Comparison of ENCODE assay signal across 9 mouse cellular contexts in genomic region chr14:48119012-48119647, GRCm38 (mm10). TPM values are rescaled to one million over a fixed set of nuclear protein-coding genes. Genes with fewer than 3 reads are reported as not detected.
DNase-seq lines count a peak whose midpoint lies in the region; ATAC-seq lines count a peak whose summit lies in the region.
"Had no signal": no experiment of that assay in that cellular context is flagged by ENCODE, and none has a peak within 500 bp of the region (broad histone marks: within the 10 kb centered on the region; RNA-seq: fewer than 3 reads in every experiment).

No protein-coding gene starts in this region.

- 28% methylated on average over 9 of the region's 9 CpGs for WGBS in liver, embryonic 11.5 days
- WGBS in embryonic facial prominence, embryonic 14.5 days = 5% methylated on average over 9 of the region's 9 CpGs
- 13% methylated on average over 9 of the region's 9 CpGs for WGBS in intestine, embryonic 14.5 days

- H3K36me3 ChIP-seq in liver, embryonic 11.5 days (ENCODE audit: control insufficient read depth, insufficient read depth, low read length) = no peaks in the 10 kb centered on the region
- no peaks in the 10 kb centered on the region for H3K36me3 ChIP-seq in embryonic facial prominence, embryonic 14.5 days (ENCODE audit: control insufficient read depth, insufficient read depth, low read length)
- H3K36me3 ChIP-seq in intestine, embryonic 14.5 days (ENCODE audit: control insufficient read depth, insufficient read depth, low read length) = no peaks in the 10 kb centered on the region

- H3K4me3 ChIP-seq in liver, embryonic 11.5 days (ENCODE audit: low read depth, low read length) = no peak overlapping the region
- H3K4me3 ChIP-seq in embryonic facial prominence, embryonic 14.5 days (ENCODE audit: low read depth, low read length) = peak overlapping the region; percentile 69; the same call in 1 of the 2 replicates
- H3K4me3 ChIP-seq in intestine, embryonic 14.5 days (ENCODE audit: low read depth, low read length) = peak overlapping the region; percentile 75; the same call in 1 of the 2 replicates

- no peak for ATAC-seq in liver, embryonic 11.5 days (replicated peaks; ENCODE audit: low FRiP score)
- ATAC-seq in embryonic facial prominence, embryonic 14.5 days (ENCODE audit: low read depth) = peak; percentile 23; the same call in 1 of the 2 replicates
- ATAC-seq in intestine, embryonic 14.5 days (replicated peaks; ENCODE audit: low FRiP score, low TSS enrichment, low read depth) = no peak

- peak overlapping the region; percentile 20; the same call in 1 of the 2 replicates for H3K4me2 ChIP-seq in liver, embryonic 11.5 days
- peak overlapping the region; percentile 84 for H3K4me2 ChIP-seq in embryonic facial prominence, embryonic 14.5 days (ENCODE audit: low read depth, low read length)
- peak overlapping the region; percentile 89 for H3K4me2 ChIP-seq in intestine, embryonic 14.5 days (ENCODE audit: low read length)

- no peak overlapping the region for H3K9ac ChIP-seq in liver, embryonic 11.5 days (ENCODE audit: low read depth, low read length)
- H3K9ac ChIP-seq in embryonic facial prominence, embryonic 14.5 days (ENCODE audit: low read depth, low read length) = no peak overlapping the region
- H3K9ac ChIP-seq in intestine, embryonic 14.5 days (ENCODE audit: low read length) = no peak overlapping the region

- no peak for DNase-seq in liver, embryonic 11.5 days (ENCODE audit: low spot score)
- no peak for DNase-seq in liver
- DNase-seq in embryonic facial prominence, embryonic 14.5 days (ENCODE audit: low spot score) = peak; percentile 56
- DNase-seq in intestine, embryonic 14.5 days (ENCODE audit: low spot score) = no peak
- peak; percentile 75 for DNase-seq in retina, embryonic 14.5 days (ENCODE audit: low spot score)
- no peak for DNase-seq in thymus, postnatal 14 days
- DNase-seq in left cerebral cortex, adult 11 months (ENCODE audit: low spot score) = no peak
- DNase-seq in lung, postnatal 10 days = no peak
- DNase-seq: thymus, postnatal 25 days had no signal

- H3K4me1 ChIP-seq in liver, embryonic 11.5 days (replicated peaks; ENCODE audit: control insufficient read depth, insufficient read depth, low read length) = no peaks in the 10 kb centered on the region
- peaks cover 18% of the 10 kb centered on the region for H3K4me1 ChIP-seq in embryonic facial prominence, embryonic 14.5 days (ENCODE audit: control insufficient read depth, insufficient read depth, low read length)
- peaks cover 26% of the 10 kb centered on the region for H3K4me1 ChIP-seq in intestine, embryonic 14.5 days (replicated peaks; ENCODE audit: control insufficient read depth, insufficient read depth, low read length)

- peaks cover 22% of the 10 kb centered on the region for H3K27me3 ChIP-seq in liver, embryonic 11.5 days (replicated peaks; ENCODE audit: control insufficient read depth, insufficient read depth, low read length)
- H3K27me3 ChIP-seq in embryonic facial prominence, embryonic 14.5 days (replicated peaks; ENCODE audit: control insufficient read depth, insufficient read depth, low read length) = no peaks in the 10 kb centered on the region; the same call in 1 of the 2 replicates
- no peaks in the 10 kb centered on the region for H3K27me3 ChIP-seq in intestine, embryonic 14.5 days (replicated peaks; ENCODE audit: control insufficient read depth, insufficient read depth, low read length)

- no peaks in the 10 kb centered on the region for H3K9me3 ChIP-seq in liver, embryonic 11.5 days (ENCODE audit: control insufficient read depth, low read length)
- no peaks in the 10 kb centered on the region for H3K9me3 ChIP-seq in embryonic facial prominence, embryonic 14.5 days (ENCODE audit: control insufficient read depth, low read length)
- H3K9me3 ChIP-seq in intestine, embryonic 14.5 days (ENCODE audit: control insufficient read depth, low read length) = no peaks in the 10 kb centered on the region

- no peak overlapping the region for H3K27ac ChIP-seq in liver, embryonic 11.5 days (ENCODE audit: low read depth, low read length)
- H3K27ac ChIP-seq in embryonic facial prominence, embryonic 14.5 days (replicated peaks; ENCODE audit: low read depth, low read length) = no peak overlapping the region
- H3K27ac ChIP-seq in intestine, embryonic 14.5 days (ENCODE audit: low read depth) = no peak overlapping the region

RNA-seq across cellular contexts. Expression of gene Peli2, which starts 1.5 kb away (rescaled TPM):
- 3.1 TPM in 2 replicates for polyA plus RNA-seq in liver, embryonic 11.5 days (2014; fragmentation: Nextera tagmentation; extraction: Ambion mirVana)
- polyA plus RNA-seq in embryonic facial prominence, embryonic 14.5 days (2014; fragmentation: Nextera tagmentation; extraction: Ambion mirVana) = 5.5 and 6.9 TPM in 2 replicates
- 6.6 and 6.7 TPM in 2 replicates for polyA plus RNA-seq in intestine, embryonic 14.5 days (2014; fragmentation: Nextera tagmentation; extraction: Ambion mirVana)

Comparison
In these comparisons a context has a peak if more than half of its experiments do, and no peak if none do; other contexts are left out.
1. DNase-seq: peak in embryonic facial prominence, embryonic 14.5 days (single experiment) and retina, embryonic 14.5 days (single experiment); none in liver, embryonic 11.5 days (single experiment), liver (single experiment), intestine, embryonic 14.5 days (single experiment), thymus, postnatal 14 days (single experiment), left cerebral cortex, adult 11 months (single experiment) and lung, postnatal 10 days (single experiment).
2. H3K4me2 ChIP-seq: peak in every context shown above with its lines; median percentile 89 in intestine, embryonic 14.5 days; 84 in embryonic facial prominence, embryonic 14.5 days; 20 in liver, embryonic 11.5 days.